Mouse (Mus musculus) hindbrain, embryonic 12.5 days (tissue): ENCODE results near the gene Ube2e1. TPM values are rescaled to one million over a fixed set of nuclear protein-coding genes. Genes with fewer than 3 reads are reported as not detected.

Source experiments
- ATAC-seq: fragments of 200-750 bp; cut with Nextera tagmentation; 2 replicates; pipeline ENCODE4 v1.8.0; 2017; ENCODE audit warnings: moderate TSS enrichment; ENCODE audit not compliant: low FRiP score
- H3K27ac ChIP-seq: fragments of 300-500 bp; sonication (generic); 2 replicates; pipeline ENCODE4 v1.5.1; 2016; ENCODE audit warnings: mild to moderate bottlenecking
- H3K27me3 ChIP-seq: fragments of 300-500 bp; sonication (generic); 2 replicates; pipeline ENCODE4 v1.6.1; 2016; ENCODE audit warnings: mild to moderate bottlenecking
- H3K36me3 ChIP-seq: fragments of 300-500 bp; sonication (generic); 2 replicates; pipeline ENCODE4 v1.6.1; 2016; ENCODE audit warnings: mild to moderate bottlenecking
- H3K4me1 ChIP-seq: fragments of 300-500 bp; sonication (generic); 2 replicates; pipeline ENCODE4 v1.6.1; 2016
- H3K4me2 ChIP-seq: fragments of 300-500 bp; sonication (generic); replicated peaks from 2 replicates; pipeline ENCODE4 v1.6.1; 2016; ENCODE audit warnings: mild to moderate bottlenecking
- H3K4me3 ChIP-seq: fragments of 300-500 bp; sonication (generic); 2 replicates; pipeline ENCODE4 v1.5.1; 2016; ENCODE audit warnings: mild to moderate bottlenecking
- H3K9ac ChIP-seq: fragments of 300-500 bp; sonication (generic); 2 replicates; pipeline ENCODE4 v1.6.1; 2016; ENCODE audit warnings: mild to moderate bottlenecking, moderate library complexity
- H3K9me3 ChIP-seq: fragments of 300-500 bp; sonication (generic); replicated peaks from 2 replicates; pipeline ENCODE4 v1.6.1; 2016; ENCODE audit warnings: mild to moderate bottlenecking
- WGBS: fragments of 180-500 bp; shearing (Covaris S2); methylation state at CpG from one replicate; pipeline ENCODE4 v1.1.7; 2016; 5-methylcytosine and 5-hydroxymethylcytosine counted together
- polyA plus RNA-seq: library from polyadenylated mRNA; unstranded; fragments of >200 nt; fragmentation: Nextera tagmentation; extraction: Ambion mirVana; gene quantifications from 2 replicates; pipeline ENCODE4 v1.2.1, GENCODE M21; 2016

Ube2e1 gene
- polyA plus RNA-seq, 1 experiment from 2014 or later, result 178 TPM

DNA sequence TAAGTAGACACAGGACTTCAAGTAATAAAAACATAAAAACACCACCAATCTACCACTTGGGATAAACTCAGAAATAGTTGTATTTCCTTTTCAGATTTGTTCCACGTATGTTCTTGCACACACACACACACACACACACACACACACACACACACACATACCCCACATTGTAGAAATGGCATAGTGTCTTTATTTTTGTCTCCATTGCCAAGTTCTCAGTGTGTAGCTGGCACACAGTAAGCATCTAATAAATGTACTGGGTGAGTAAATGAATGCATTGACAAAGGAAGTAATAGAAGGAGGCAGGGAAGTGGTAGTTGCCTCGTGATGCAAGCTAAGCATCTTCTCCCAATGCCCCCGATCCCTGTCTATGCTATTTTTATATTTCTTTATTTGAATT lies 21.3 kb upstream of the Ube2e1 start:
- 82% methylated on average over 3 of the region's 3 CpGs for WGBS
- Histone ChIP-seq H3K27me3 (no peaks in the 10 kb centered on the region), H3K4me2 (no peak overlapping the region), H3K9ac (no peak overlapping the region), H3K9me3 (no peaks in the 10 kb centered on the region), H3K4me3 (no peak overlapping the region), H3K36me3 (no peaks in the 10 kb centered on the region), H3K4me1 (no peaks in the 10 kb centered on the region), H3K27ac (no peak overlapping the region)
- ATAC-seq, result no peak

DNA sequence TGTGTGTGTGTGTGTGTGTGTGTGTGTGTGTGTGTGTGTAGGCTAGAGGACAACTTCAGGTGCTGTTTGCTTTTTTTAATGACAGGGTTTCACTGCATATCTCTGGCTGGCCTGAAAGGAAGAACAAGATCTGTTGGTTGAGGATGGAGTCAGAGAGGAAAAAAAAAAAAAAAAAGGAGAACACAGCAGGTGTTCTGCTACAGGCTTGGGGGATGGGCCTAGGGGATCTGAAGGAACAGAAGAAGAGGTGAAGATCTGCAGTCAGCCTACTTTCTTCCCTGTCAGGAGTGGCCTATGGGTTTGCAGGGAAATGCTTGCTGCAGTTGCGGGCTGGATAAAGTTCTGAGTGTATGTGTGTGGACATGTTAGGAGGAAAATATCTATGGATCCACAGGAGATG lies 19.0 kb upstream of the Ube2e1 start:
- H3K27ac ChIP-seq, result no peak overlapping the region
- H3K36me3 ChIP-seq, result no peaks in the 10 kb centered on the region
- H3K27me3 ChIP-seq, result no peaks in the 10 kb centered on the region
- no peak overlapping the region for H3K9ac ChIP-seq
- WGBS, result 70% methylated on average over 1 of the region's 1 CpGs
- H3K4me1 ChIP-seq, result no peaks in the 10 kb centered on the region
- no peaks in the 10 kb centered on the region for H3K9me3 ChIP-seq
- ATAC-seq, result no peak
- H3K4me3 ChIP-seq, result no peak overlapping the region
- H3K4me2 ChIP-seq, result no peak overlapping the region

DNA sequence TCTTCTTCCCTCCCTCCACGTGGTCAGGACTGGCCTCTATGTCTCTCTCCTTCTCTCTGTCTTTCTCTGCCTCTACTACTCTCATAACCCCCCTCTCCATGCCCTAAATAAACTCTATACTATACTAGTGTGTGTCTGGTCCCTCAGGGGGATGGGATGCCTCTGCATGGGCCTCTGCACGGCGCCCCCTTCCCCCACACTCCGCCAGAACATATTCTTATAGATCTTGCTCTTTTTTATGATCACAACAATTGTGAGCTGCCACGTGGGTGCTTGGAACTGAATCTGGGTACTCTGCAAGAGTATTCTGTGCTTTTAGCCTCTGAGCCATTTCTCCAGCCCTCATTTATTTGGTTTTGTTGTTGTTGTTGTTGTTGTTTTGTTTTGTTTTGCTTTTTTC lies 18.2 kb upstream of the Ube2e1 start:
- Histone ChIP-seq H3K36me3 (no peaks in the 10 kb centered on the region), H3K4me3 (no peak overlapping the region), H3K27me3 (no peaks in the 10 kb centered on the region), H3K9ac (no peak overlapping the region), H3K9me3 (no peaks in the 10 kb centered on the region), H3K4me2 (no peak overlapping the region), H3K27ac (no peak overlapping the region), H3K4me1 (no peaks in the 10 kb centered on the region)
- WGBS, result 64% methylated on average over 5 of the region's 5 CpGs
- no peak for ATAC-seq

DNA sequence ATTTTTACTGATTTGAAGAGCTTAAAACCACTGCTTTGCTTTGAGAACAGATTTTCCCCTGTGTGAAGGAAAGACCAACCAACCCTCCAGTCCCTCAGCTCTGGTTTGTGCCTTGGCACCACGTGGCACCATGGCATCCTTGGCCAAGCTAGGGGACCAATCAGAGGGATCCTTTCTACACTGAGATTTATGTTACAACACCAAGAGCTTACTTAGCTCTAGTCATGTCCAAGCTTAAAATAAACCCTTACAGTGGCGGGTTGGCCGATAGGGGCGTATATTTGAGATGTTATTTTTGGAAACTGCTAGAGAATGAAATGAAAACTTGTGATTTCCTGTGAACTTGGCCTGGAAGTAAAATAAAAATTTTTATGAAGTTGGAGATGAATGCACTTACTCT lies 11.9 kb upstream of the Ube2e1 start:
- Histone ChIP-seq H3K4me1 (no peaks in the 10 kb centered on the region), H3K4me2 (no peak overlapping the region), H3K36me3 (no peaks in the 10 kb centered on the region), H3K27me3 (no peaks in the 10 kb centered on the region), H3K9me3 (no peaks in the 10 kb centered on the region), H3K4me3 (no peak overlapping the region), H3K9ac (no peak overlapping the region), H3K27ac (no peak overlapping the region)
- ATAC-seq, result no peak
- WGBS, result 69% methylated on average over 4 of the region's 4 CpGs

DNA sequence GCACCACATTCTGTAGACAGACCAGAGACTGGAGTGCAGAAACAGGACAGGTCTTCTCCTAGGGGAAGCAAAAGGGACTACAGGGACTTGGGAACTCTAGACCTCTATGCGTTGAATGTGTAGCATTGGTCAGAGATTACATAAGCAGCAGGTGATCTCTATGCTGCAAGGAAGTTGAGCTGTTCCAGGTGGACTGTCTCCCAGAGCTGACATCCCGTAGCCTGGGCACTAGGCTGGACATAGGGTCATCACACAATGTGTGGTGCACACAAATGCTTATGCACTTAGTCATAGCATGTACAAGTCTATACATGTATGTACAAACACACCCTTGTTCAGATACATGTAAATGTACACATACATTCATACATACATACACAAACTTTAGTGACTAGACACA lies 11.1 kb upstream of the Ube2e1 start:
- H3K4me3 ChIP-seq, result no peak overlapping the region
- no peak for ATAC-seq
- H3K4me1 ChIP-seq, result no peaks in the 10 kb centered on the region
- H3K9me3 ChIP-seq, result no peaks in the 10 kb centered on the region
- H3K27ac ChIP-seq, result no peak overlapping the region
- H3K36me3 ChIP-seq, result no peaks in the 10 kb centered on the region
- no peaks in the 10 kb centered on the region for H3K27me3 ChIP-seq
- 88% methylated on average over 2 of the region's 2 CpGs for WGBS
- H3K4me2 ChIP-seq, result no peak overlapping the region
- H3K9ac ChIP-seq, result no peak overlapping the region

DNA sequence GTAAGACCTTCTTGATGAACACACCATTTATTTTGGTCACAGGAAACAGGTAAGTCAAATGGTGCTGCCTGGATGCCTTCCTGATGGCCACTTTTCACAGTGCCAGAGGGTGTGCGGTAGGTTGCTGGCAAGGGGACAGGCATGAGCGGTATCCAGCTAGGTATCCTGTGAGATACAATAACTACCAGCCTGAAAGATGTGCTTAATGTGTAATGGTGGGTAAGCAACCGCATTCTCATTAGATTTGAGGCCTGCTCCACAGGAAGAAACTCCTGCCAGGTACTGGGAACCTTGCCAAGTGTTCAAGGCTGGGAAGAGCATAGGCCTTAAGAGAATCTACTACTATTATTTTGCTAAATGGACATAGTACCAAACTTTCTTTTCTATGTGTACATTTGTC lies 9.4 kb upstream of the Ube2e1 start:
- H3K4me3 ChIP-seq, result no peak overlapping the region
- H3K4me2 ChIP-seq, result no peak overlapping the region

DNA sequence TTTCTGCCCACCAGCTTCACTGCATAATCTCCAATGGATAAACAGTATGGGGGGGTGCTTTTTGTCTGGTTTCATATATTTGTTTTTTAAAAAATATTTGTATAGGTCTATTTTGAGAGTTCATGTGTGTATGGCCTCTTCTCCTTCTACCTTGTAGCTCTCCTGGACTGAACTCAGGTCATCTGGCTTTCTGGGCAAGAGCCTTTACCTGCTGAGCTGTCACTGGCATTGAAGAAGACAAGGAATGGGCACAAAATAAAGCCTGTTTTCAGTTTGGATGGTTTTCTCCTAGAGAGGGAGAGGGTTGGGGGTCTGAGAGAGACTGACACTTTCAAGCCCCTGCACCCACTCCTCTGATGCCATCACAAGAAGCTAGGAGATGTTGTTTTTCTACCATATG lies 4.4 kb upstream of the Ube2e1 start:
- Histone ChIP-seq H3K4me2 (no peak overlapping the region), H3K9me3 (no peaks in the 10 kb centered on the region), H3K27ac (no peak overlapping the region), H3K9ac (no peak overlapping the region), H3K36me3 (no peaks in the 10 kb centered on the region), H3K4me3 (no peak overlapping the region), H3K27me3 (no peaks in the 10 kb centered on the region), H3K4me1 (no peaks in the 10 kb centered on the region)
- no peak for ATAC-seq

More for the DNA sequence above, 9.4 kb upstream of the Ube2e1 start:
- no peak overlapping the region for H3K9ac ChIP-seq
- WGBS, result 83% methylated on average over 3 of the region's 3 CpGs
- ATAC-seq, result no peak
- no peak overlapping the region for H3K27ac ChIP-seq
- no peaks in the 10 kb centered on the region for H3K36me3 ChIP-seq
- no peaks in the 10 kb centered on the region for H3K27me3 ChIP-seq
- H3K4me1 ChIP-seq, result no peaks in the 10 kb centered on the region
- H3K9me3 ChIP-seq, result no peaks in the 10 kb centered on the region

DNA sequence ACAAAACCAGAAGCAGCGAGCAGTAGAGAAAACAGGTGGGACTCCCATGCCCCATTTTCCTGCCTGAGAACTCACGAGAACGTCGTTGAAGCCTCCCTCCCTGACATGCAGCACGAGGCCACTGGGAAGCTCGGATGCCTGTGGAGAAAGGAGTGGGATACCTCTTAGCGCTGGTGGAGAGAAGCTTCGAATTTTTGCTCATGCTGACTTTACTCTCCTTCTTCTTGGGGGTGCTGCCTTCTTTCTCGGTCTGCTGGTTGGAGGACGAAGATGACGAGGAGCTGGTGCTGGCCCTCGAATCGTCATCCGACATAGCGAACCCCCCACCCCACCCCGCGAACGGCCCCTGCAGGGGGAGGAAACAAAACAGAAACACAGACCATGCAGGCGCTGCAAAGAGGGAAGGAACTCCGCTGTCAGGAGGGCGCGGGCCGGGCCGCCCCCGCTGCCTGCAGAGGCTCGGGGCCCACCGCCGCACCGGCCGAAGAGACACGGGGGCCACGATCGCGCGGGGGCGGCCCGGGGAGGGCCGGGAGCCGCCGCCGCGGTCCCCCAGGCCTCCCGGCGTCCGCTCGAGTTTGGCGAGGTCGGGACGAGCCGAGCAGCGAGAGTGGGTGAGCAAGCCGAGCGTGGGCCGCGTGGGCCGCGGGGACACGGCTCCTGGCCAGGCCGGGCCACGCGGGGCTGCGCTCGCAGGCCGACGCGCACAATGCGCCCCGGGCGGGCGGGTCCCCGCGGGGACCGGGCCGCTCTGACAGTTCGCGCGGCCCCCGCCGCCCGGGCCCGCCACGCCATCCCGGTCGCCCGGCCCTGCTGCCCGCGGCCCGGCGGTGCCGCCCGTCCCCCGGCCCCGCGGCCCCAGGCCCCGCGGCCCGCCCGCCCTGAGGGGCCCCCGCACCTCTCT lies 618 bp downstream of the Ube2e1 start:
- Histone ChIP-seq H3K4me1 (peaks cover 29% of the 10 kb centered on the region), H3K9ac (peak overlapping the region; percentile 98), H3K27me3 (no peaks in the 10 kb centered on the region), H3K36me3 (no peaks in the 10 kb centered on the region), H3K4me2 (peak overlapping the region; percentile 68), H3K27ac (peak overlapping the region; percentile 86), H3K9me3 (no peaks in the 10 kb centered on the region), H3K4me3 (peak overlapping the region; percentile 93)
- peak; percentile 61 for ATAC-seq
- WGBS, result under 1% methylated on average over 59 of the region's 99 CpGs

DNA sequence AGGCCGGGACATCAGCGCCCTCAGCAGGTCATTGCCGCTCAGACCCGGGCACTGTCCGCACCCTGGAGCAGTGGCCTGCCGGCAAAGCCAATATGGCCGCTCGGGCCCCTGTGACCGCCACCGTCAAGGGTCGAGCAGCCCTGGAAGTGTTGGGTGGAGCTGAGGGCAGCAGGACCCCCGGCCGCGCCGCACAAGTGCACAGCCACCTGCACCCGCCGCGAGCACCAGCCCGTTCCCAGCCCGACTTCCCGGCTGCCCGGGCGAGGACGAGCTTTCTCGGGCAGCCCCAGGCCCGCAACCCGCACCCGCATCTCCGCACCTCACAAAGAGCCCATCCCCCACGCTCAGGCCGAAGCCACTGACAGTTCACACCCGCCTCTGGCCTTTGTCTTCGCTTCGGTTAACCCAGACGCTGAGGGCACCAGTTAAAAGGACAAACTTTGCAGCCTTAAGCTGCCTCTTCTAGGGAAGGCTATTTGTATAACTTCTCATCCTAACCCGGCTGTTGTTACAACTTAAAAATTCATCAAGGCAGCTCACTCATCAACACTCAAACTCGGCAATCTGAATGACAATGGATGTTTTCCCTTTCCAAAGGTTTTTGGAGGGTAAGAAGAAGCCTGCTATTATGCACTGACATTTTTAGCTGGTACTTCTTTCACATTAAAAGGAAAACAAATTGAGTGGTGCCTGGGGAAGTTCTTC lies 4.5 kb downstream of the Ube2e1 start:
- under 1% methylated on average over 34 of the region's 37 CpGs for WGBS
- Histone ChIP-seq H3K36me3 (no peaks in the 10 kb centered on the region), H3K27ac (0 out of 2 replicates have a peak overlapping the region, but pooled peaks have one; percentile 40), H3K27me3 (no peaks in the 10 kb centered on the region), H3K4me2 (peak overlapping the region; percentile 77), H3K4me1 (peaks cover 29% of the 10 kb centered on the region), H3K9ac (peak overlapping the region; percentile 70), H3K4me3 (peak overlapping the region; percentile 51), H3K9me3 (no peaks in the 10 kb centered on the region)
- ATAC-seq, result peak; percentile 53; the same call in 1 of the 2 replicates

DNA sequence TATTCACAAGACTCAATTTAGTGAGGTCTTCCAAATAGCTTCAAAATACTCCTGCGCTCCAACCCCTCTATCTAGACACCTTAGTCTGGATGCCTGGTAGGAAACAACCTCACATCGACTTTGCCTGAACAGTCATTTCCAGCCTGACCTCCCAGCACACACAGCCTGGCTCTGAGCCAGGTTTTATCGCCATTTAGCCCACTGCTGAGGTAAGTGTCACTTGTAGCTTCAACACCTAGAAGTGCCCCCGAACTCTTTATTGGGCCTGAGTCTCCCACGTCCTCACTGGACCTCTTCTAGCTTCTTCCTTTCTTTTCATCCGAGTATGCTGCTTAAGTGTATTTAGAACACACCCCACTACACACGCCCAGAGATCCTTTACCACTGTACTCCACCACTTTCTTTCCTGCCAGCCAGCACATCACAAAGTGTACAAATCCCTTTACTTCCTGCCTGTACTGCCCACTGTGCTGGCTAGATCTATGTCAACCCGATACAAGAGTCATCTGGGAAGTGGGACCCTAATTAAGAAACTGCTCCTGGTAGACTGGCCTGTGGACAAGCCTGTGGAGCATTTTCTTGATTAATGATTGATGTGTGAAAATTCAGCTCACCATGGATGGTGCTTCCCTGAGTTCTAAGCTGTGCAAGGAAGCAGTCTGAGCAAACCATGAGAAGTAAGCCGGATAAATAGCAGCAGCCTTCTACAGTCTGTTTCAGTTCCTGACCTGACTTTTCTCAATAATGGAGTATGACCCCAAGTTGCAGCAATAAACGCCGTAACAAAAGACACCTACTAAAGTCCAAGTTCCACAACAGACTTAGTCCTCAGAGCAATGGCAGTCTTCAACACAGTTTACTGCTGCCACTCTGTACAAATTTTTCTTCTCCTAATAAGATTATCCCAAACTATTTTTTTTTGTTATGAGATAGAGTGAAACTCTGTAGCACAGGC lies 13.9 kb downstream of the Ube2e1 start:
- Histone ChIP-seq H3K27ac (no peak overlapping the region), H3K36me3 (peaks cover 4% of the 10 kb centered on the region; the same call in 1 of the 2 replicates), H3K4me1 (no peaks in the 10 kb centered on the region), H3K4me2 (no peak overlapping the region), H3K9me3 (no peaks in the 10 kb centered on the region), H3K9ac (no peak overlapping the region), H3K27me3 (no peaks in the 10 kb centered on the region), H3K4me3 (no peak overlapping the region)
- 86% methylated on average over 11 of the region's 11 CpGs for WGBS
- ATAC-seq, result no peak

DNA sequence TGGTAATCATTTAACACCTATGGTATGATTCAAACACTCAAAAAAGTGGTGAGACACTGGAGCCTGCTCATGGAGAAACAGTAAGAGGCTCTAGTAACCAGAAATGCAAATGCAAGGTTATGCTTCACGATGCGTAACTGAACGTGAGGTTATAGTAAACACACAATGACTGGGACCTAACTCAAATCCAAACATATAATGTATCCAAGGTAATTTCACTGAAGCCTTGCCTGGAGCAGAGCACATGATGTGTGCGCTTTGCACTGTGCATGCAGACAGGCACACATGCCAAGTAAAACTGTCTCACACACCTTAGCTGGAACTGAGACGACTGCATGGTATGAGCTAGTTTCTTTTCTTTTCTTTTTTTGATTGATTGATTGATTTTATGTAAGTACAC lies 27.5 kb downstream of the Ube2e1 start:
- Histone ChIP-seq H3K27ac (no peak overlapping the region), H3K9ac (no peak overlapping the region), H3K27me3 (no peaks in the 10 kb centered on the region), H3K4me3 (no peak overlapping the region), H3K4me2 (no peak overlapping the region), H3K36me3 (peaks cover 10% of the 10 kb centered on the region; the same call in 1 of the 2 replicates), H3K9me3 (no peaks in the 10 kb centered on the region), H3K4me1 (no peaks in the 10 kb centered on the region; the same call in 1 of the 2 replicates)
- ATAC-seq, result no peak
- 93% methylated on average over 5 of the region's 5 CpGs for WGBS

DNA sequence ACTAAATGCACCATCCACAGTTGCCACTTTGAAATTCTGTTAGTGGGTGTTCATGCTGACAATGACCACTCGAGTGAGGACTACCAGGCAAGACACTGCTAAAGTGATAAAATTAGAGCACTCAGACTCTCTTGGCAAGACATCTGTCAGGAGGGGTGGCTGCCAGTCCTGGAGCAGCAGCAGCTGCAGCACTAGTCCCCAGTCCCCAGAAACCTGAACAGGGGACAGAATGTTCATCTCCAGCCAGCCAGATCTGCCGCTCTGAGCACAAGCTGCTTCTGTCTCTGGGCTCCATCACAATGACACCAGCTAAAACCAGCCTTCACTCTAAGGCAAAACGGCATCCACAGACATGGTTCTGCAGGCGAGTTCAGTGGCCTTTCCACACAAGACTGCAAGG lies 28.4 kb downstream of the Ube2e1 start:
- Histone ChIP-seq H3K9me3 (no peaks in the 10 kb centered on the region), H3K27me3 (no peaks in the 10 kb centered on the region), H3K4me3 (no peak overlapping the region), H3K4me2 (no peak overlapping the region), H3K27ac (no peak overlapping the region), H3K9ac (no peak overlapping the region), H3K36me3 (peaks cover 10% of the 10 kb centered on the region; the same call in 1 of the 2 replicates), H3K4me1 (no peaks in the 10 kb centered on the region; the same call in 1 of the 2 replicates)
- ATAC-seq, result no peak
- 92% methylated on average over 4 of the region's 4 CpGs for WGBS
